Mouse (Mus musculus) limb, embryonic 11.5 days (tissue): ENCODE measurements around the gene Gm14440. TPM values are rescaled to one million over a fixed set of nuclear protein-coding genes. Genes with fewer than 3 reads are reported as not detected.
"Not testable (repeated sequence)": the region's sequence is repeated elsewhere in the genome, so short reads cannot be mapped to it uniquely, and the experiment has no call there.

Source experiments
- ATAC-seq: fragments of 200-750 bp; cut with Nextera tagmentation; 2 replicates; pipeline ENCODE4 v1.8.0; 2017; ENCODE audit warnings: low read depth; ENCODE audit not compliant: insufficient number of reproducible peaks, low FRiP score, low TSS enrichment
- DNase-seq: peaks from one replicate; pipeline ENCODE4 v3.0.0-alpha.2; 2015; ENCODE audit warnings: low spot score
- H3K27ac ChIP-seq: fragments of 300-500 bp; sonication (generic); replicated peaks from 2 replicates; pipeline ENCODE4 v1.5.1; 2014; ENCODE audit warnings: low read depth, mild to moderate bottlenecking, low read length
- H3K27me3 ChIP-seq: fragments of 300-500 bp; sonication (generic); 2 replicates; pipeline ENCODE4 v1.6.1; 2014; ENCODE audit warnings: mild to moderate bottlenecking, low read length, mixed read lengths; ENCODE audit not compliant: control insufficient read depth, insufficient read depth
- H3K36me3 ChIP-seq: fragments of 300-500 bp; sonication (generic); 2 replicates; pipeline ENCODE4 v1.6.1; 2014; ENCODE audit warnings: mild to moderate bottlenecking, low read length, moderate library complexity, mixed read lengths; ENCODE audit not compliant: control insufficient read depth, insufficient read depth
- H3K4me1 ChIP-seq: fragments of 300-500 bp; sonication (generic); 2 replicates; pipeline ENCODE4 v1.6.1; 2014; ENCODE audit warnings: low read length, mixed read lengths; ENCODE audit not compliant: control insufficient read depth, insufficient read depth
- H3K4me2 ChIP-seq: fragments of 300-500 bp; sonication (generic); 2 replicates; pipeline ENCODE4 v1.6.1; 2014; ENCODE audit warnings: low read depth, mild to moderate bottlenecking, moderate library complexity; ENCODE audit not compliant: severe bottlenecking
- H3K4me3 ChIP-seq: fragments of 300-500 bp; sonication (generic); 2 replicates; pipeline ENCODE4 v1.5.1; 2014; ENCODE audit warnings: low read depth, low read length
- H3K9ac ChIP-seq: fragments of 300-500 bp; sonication (generic); 2 replicates; pipeline ENCODE4 v1.6.1; 2014; ENCODE audit warnings: mild to moderate bottlenecking, low read length
- H3K9me3 ChIP-seq: fragments of 300-500 bp; sonication (generic); 2 replicates; pipeline ENCODE4 v1.6.1; 2016; ENCODE audit warnings: low read length; ENCODE audit not compliant: control insufficient read depth
- WGBS: fragments of 180-500 bp; shearing (Covaris S2); extraction: QIAGEN DNeasy Blood & Tissue Kit; methylation state at CpG from one replicate; pipeline ENCODE4 v1.1.7; 2014; 5-methylcytosine and 5-hydroxymethylcytosine counted together
- polyA plus RNA-seq: library from polyadenylated mRNA; unstranded; fragments of >200 nt; fragmentation: Nextera tagmentation; extraction: Ambion mirVana; gene quantifications from 2 replicates; pipeline ENCODE4 v1.2.1, GENCODE M21; 2014

Gene Gm14440
- 3.3 and 5.3 TPM in 2 replicates for polyA plus RNA-seq

DNA sequence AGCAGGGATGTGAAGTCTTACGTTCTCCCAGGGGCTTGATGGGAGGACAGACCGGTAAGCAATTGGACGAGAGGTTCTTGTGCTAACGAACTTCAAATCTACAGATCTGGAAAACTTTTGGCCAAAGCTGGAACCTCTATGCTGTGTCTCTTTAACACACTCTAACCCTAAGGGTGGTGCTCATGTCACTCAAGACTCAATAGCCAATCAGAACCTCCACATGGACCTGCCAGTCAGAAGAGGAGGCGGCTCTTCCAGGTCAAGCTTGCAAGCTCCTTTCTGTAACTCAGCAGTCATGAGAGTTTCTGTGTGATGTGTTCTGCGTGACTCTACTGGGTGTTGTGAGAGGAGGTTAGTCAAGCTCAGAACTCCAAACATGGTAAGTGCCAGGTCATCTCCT lies at the start of gene Gm14440:
TSS of gene Gm14440 (plus strand) at position 301 of the 400 bp plus-strand sequence.
- not testable (repeated sequence) for H3K36me3 ChIP-seq, H3K9ac ChIP-seq, DNase-seq, H3K9me3 ChIP-seq, H3K4me2 ChIP-seq, H3K27me3 ChIP-seq, H3K4me1 ChIP-seq, H3K4me3 ChIP-seq, H3K27ac ChIP-seq, ATAC-seq
- WGBS = no CpG with 5 or more reads among the region's 6 CpGs

Other genes with a start within 250 kb of the Gm14440 start
- 0.36 and 0.60 TPM in 2 replicates for gene Gm14393, start 207.3 kb upstream of the Gm14440 start, polyA plus RNA-seq
- 7.5 and 8.3 TPM in 2 replicates for gene Gm14399, start 133.1 kb upstream of the Gm14440 start, polyA plus RNA-seq
- 1.2 and 1.3 TPM in 2 replicates for gene Gm14443, start 99.3 kb upstream of the Gm14440 start, polyA plus RNA-seq
- gene Gm14391, start 68.2 kb upstream of the Gm14440 start, polyA plus RNA-seq = 9.3 and 10.9 TPM in 2 replicates
- gene Gm4631, start 63.1 kb downstream of the Gm14440 start, polyA plus RNA-seq = 24.6 and 26.1 TPM in 2 replicates
- gene Zfp968, start 97.3 kb downstream of the Gm14440 start, polyA plus RNA-seq = 5.0 and 5.6 TPM in 2 replicates
- 15.7 and 16.0 TPM in 2 replicates for gene Gm4724, start 160.7 kb downstream of the Gm14440 start, polyA plus RNA-seq
- gene Zfp965, start 194.9 kb downstream of the Gm14440 start, polyA plus RNA-seq = 6.8 and 8.1 TPM in 2 replicates